Mouse (Mus musculus): ENCODE data around the gene Elp4.

Elp4 gene

DNA sequence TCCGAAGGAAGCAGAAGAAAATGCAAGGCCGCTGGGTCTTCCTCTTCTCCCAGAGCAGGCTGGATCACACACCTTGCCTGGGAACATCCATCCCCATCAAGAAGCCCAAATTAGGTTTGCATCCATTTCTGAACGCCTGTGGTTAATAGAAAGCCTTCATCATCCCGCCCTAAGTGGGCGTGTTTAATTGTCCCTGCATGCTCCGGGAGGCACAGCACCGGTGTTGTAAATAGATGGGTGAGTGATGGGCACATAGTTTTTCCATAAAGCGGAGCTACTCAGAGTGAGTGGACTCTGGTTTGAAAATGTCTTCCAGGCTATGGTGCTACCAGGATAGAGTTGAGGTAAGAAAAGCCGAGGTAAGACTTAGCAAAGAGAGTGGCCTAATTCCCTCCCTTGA lies 245.0 kb downstream of the Elp4 start:
- peak; percentile 12 for DNase-seq (ENCODE audit: low read depth, low spot score)

DNA sequence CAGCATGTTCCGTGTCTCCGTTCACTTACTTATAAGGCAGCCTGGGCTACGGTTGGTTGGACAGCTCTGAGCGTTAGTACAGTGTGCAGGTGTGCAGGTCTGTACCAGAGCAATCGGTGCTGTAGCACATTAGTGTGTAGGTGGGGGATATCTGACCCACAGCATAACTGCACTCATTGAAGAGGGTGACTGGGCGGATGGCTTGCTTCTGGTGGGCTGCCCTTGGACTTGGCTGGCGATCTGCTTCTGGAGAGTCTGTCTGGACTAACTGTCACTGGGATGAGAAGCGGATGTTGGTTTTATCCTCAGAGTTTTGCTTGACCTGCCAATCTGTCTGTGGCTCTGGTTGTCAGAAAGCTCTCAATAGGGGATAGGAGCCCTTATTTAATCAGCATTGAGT lies 247.9 kb downstream of the Elp4 start:
- no peak for DNase-seq (ENCODE audit: low read depth, low spot score)

Measured in mesoderm, embryonic 11.5 days (tissue).